Mouse (Mus musculus) heart, embryonic 10.5 days (tissue): ENCODE results near the gene Polrmt. TPM values are rescaled to one million over a fixed set of nuclear protein-coding genes. Genes with fewer than 3 reads are reported as not detected.
A peak's percentile ranks its signal among the peaks of the same experiment; 100 is the strongest.

Experiments
- DNase-seq: peaks from one replicate; pipeline ENCODE4 v3.0.0-alpha.2; 2017; ENCODE audit warnings: low spot score
- H3K27ac ChIP-seq: fragments of 300-500 bp; sonication (generic); 2 replicates; pipeline ENCODE4 v1.5.1; 2016; ENCODE audit warnings: mild to moderate bottlenecking
- H3K27me3 ChIP-seq: fragments of 300-500 bp; sonication (generic); 2 replicates; pipeline ENCODE4 v1.6.1; 2016; ENCODE audit warnings: mild to moderate bottlenecking; ENCODE audit not compliant: poor library complexity, insufficient read depth, severe bottlenecking
- H3K36me3 ChIP-seq: fragments of 300-500 bp; sonication (generic); 2 replicates; pipeline ENCODE4 v1.6.1; 2016; ENCODE audit warnings: mild to moderate bottlenecking, moderate library complexity
- H3K4me1 ChIP-seq: fragments of 300-500 bp; sonication (generic); 2 replicates; pipeline ENCODE4 v1.6.1; 2016; ENCODE audit warnings: mild to moderate bottlenecking
- H3K4me3 ChIP-seq: fragments of 300-500 bp; sonication (generic); 2 replicates; pipeline ENCODE4 v1.5.1; 2016; ENCODE audit warnings: mild to moderate bottlenecking, moderate library complexity
- H3K9me3 ChIP-seq: fragments of 300-500 bp; sonication (generic); 2 replicates; pipeline ENCODE4 v1.6.1; 2016; ENCODE audit warnings: mild to moderate bottlenecking, moderate library complexity
- WGBS: fragments of 180-500 bp; shearing (Covaris S2); methylation state at CpG from one replicate; pipeline ENCODE4 v1.1.7; 2016; 5-methylcytosine and 5-hydroxymethylcytosine counted together
- polyA plus RNA-seq: library from polyadenylated mRNA; unstranded; fragments of >200 nt; fragmentation: Nextera tagmentation; extraction: Ambion mirVana; gene quantifications from 2 replicates; pipeline ENCODE4 v1.2.1, GENCODE M21; 2016

Gene Polrmt
- polyA plus RNA-seq, 1 experiment from 2014 or later: 39.8 TPM

DNA sequence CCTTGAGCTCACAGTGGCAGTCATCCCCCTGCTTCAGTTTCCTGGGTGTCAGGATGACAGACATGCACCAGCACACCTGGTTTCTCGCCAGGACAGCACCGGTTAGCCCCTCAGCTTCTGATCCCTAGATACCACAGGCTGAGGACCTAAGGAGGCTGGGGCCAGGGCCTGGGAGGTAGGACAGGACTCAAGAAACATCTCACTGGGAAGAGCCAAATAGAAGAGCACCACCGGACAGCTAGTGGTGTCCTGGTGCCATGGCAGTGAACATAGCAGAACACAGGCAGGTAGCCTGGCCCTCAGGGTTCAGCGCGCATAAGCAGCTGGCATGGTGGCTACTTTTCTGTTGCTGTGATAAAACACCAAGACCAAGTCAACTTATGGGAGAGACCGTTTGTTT is 47.9 kb downstream of the Polrmt start:
- H3K9me3 ChIP-seq: no peaks in the 10 kb centered on the region
- H3K27me3 ChIP-seq: no peaks in the 10 kb centered on the region
- WGBS: 84% methylated on average over 6 of the region's 6 CpGs
- H3K27ac ChIP-seq: no peak overlapping the region
- H3K4me3 ChIP-seq: no peak overlapping the region
- H3K36me3 ChIP-seq: no peaks in the 10 kb centered on the region
- peaks cover 39% of the 10 kb centered on the region for H3K4me1 ChIP-seq
- no peak for DNase-seq

DNA sequence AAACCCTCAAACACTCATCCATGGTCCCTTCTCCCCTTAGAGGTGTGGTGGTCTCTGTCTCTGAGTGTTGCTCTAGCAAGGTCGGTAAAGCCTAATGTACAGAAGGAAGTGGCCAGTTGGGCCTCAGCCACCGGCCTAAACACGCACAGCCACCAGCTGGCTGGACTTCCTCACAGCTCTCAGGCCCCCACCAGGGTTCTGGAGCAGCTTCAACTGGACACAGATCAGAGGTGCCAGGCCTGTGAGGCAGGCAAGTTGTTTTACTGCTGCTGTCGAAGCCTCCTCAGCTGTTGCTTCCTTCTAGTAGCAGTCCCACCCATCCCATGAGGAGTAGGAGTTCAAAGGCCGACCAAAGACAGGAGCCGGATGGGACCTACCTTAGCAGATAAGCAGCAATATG is 48.5 kb downstream of the Polrmt start:
- H3K27ac ChIP-seq: no peak overlapping the region

DNA sequence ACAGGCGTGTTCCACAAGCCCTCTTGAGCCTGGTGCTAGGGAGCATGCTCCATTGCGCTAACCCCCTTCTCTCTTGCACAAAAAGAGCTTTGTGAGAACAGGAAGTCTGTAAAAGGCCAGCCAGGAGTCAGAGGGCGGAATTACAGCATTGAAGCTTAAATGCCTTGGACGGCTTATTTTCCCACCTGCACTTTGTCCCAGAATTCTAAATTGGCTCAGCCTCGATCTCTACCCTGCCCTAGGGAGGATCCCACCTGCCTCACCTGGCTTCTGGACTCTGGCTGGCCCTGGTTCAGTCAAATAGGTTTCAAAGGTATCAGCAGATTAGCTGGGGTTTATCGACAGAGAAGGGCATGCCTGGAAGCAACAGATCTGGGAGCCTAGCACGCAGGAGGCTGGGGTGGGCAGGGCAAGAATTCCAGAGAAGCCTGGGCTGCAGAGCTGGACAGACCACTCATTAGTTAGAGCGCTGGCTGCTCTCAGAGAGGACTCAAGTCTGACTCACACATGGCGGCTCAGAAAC is 50.2 kb downstream of the Polrmt start:
- peak overlapping the region; percentile 80 for H3K27ac ChIP-seq
- H3K36me3 ChIP-seq: 0 out of 2 replicates have a peak, but pooled peaks cover 7% of the 10 kb centered on the region
- no peaks in the 10 kb centered on the region for H3K9me3 ChIP-seq
- WGBS: 42% methylated on average over 9 of the region's 9 CpGs
- H3K4me1 ChIP-seq: peaks cover 31% of the 10 kb centered on the region
- DNase-seq: peak; percentile 76
- H3K27me3 ChIP-seq: no peaks in the 10 kb centered on the region
- no peak overlapping the region for H3K4me3 ChIP-seq

More for the DNA sequence above, 48.5 kb downstream of the Polrmt start:
- Histone ChIP-seq H3K4me3 (no peak overlapping the region), H3K27me3 (no peaks in the 10 kb centered on the region), H3K9me3 (no peaks in the 10 kb centered on the region), H3K36me3 (no peaks in the 10 kb centered on the region), H3K4me1 (peaks cover 39% of the 10 kb centered on the region)
- no peak for DNase-seq
- 75% methylated on average over 6 of the region's 6 CpGs for WGBS

DNA sequence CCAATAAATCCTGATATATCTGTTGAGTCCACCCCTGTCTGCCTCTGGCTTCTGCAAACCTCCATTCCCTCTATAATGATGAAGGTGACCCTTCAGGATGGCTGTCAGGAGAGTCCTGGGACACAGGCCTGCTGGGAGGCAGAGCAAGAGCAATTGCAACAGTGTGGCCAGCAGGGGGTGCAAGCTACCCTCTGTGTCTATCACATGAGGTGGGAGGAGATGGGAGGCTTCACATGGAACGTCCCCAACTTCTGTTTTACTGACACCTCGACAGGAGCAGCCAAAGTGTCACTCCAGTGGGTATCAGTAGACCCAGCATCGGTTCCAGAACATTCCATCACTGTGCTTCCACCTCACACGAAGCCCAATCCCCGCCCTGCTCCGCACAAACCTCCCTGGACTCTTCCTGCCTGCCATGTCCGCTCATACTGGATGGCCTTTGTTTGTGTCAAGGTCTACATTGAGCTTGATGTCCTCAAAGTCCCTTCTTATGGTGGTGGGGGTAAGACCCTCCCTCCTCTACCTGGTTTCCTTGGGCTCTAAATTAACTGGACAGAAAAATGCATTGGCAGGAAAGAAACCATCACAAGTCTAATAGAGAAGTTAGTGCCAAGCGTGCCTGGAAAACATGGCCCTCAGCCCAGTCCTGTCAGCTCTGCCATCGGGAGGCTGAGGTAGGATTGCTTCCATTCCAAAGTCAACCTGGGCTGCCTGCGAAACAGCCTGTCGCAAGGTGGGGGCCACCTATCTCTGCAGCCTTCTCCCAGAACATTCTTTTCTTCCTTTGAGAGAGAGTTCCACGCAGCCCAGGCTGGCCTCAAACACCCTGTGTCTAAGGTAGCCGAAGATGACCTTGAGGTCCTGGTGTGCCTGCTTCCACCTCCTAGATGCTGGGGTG is 50.9 kb downstream of the Polrmt start:
- H3K27ac ChIP-seq: peak overlapping the region; percentile 80
- WGBS: 64% methylated on average over 13 of the region's 13 CpGs
- peak; percentile 90 for DNase-seq
- H3K27me3 ChIP-seq: no peaks in the 10 kb centered on the region
- H3K4me3 ChIP-seq: no peak overlapping the region
- peaks cover 23% of the 10 kb centered on the region for H3K4me1 ChIP-seq
- 0 out of 2 replicates have a peak, but pooled peaks cover 7% of the 10 kb centered on the region for H3K36me3 ChIP-seq
- H3K9me3 ChIP-seq: no peaks in the 10 kb centered on the region

DNA sequence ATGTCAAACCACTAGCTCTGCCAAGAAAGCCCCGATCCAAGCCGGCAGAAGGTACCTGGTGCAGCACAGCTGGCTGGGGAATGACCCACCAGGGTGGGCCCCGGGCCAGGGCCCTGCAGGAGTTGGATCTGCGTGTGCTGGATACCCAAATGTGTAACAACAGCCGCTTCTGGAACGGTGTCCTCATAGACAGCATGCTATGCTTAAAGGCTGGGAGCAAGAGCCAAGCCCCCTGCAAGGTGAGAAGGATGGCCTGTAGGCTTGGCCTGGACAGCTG is 52.1 kb downstream of the Polrmt start:
- H3K27me3 ChIP-seq: no peaks in the 10 kb centered on the region
- H3K4me3 ChIP-seq: no peak overlapping the region
- H3K4me1 ChIP-seq: peaks cover 20% of the 10 kb centered on the region
- peaks cover 11% of the 10 kb centered on the region for H3K36me3 ChIP-seq
- WGBS: 81% methylated on average over 6 of the region's 6 CpGs
- no peak for DNase-seq
- no peaks in the 10 kb centered on the region for H3K9me3 ChIP-seq
- H3K27ac ChIP-seq: no peak overlapping the region

DNA sequence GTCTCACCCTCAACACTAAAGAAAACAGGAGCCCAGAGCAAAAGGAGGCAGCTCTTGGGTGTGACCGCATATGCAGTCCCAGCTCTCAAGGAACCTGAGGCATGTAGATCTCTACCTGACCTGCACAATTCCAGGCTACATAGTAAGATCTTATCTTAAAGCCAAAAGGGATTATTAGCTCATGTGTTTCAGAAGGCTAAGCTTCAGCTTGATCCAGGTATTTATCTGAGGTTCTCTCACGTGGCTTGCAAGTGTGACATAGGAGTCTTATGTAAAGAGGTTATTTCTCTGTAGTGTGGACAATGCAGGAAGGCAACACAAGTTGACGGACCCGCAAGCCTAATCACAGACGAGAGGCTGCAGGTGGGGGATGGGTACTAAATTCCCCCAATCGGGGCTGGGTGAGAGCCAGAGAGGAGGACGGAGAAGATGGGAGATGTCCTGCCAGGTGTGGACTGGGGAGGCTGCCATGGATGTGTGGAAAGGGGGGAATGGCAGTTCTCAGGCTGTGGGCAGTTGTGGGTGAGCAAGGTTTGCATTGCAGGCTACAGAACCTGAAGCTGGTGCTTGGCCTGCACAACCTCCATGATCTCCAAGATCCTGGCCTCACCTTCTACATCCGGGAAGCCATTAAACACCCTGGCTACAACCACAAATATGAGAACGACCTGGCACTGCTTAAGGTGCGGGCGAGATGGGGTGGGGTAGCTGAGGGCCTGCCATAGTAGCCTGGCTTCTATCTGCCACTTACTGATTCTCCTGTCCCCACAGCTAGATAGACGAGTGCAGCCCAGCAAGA is 52.6 kb downstream of the Polrmt start:
- H3K27me3 ChIP-seq: no peaks in the 10 kb centered on the region
- peaks cover 17% of the 10 kb centered on the region for H3K36me3 ChIP-seq
- no peaks in the 10 kb centered on the region for H3K9me3 ChIP-seq
- H3K27ac ChIP-seq: no peak overlapping the region
- 68% methylated on average over 12 of the region's 12 CpGs for WGBS
- no peak overlapping the region for H3K4me3 ChIP-seq
- no peak for DNase-seq
- H3K4me1 ChIP-seq: peaks cover 20% of the 10 kb centered on the region

DNA sequence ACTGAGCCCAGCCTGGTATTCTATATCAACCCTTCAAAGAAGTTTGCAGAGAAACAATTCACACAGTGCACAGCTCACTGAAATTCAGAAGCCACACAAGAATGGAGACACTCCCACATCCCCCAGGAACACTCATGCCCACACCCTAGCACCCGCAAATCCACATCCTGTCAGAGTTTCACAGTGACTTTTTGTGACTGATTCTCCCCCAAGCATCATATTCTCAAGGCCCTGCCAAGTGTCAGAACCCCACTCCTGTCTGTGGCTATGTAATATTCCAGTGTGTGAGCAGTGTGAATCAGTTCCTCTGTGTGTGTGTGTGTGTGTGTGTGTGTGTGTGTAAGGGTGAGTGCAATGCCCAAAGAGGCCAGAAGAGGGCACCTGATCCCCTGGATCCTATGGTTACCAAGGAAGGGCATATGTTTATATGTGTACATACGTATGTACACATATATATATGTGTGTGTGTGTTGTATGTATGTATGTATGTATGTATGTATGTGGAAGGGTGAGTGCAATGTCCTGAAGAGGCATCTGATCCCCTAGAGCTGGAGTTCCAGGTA is 54.3 kb downstream of the Polrmt start:
- DNase-seq: no peak

DNA sequence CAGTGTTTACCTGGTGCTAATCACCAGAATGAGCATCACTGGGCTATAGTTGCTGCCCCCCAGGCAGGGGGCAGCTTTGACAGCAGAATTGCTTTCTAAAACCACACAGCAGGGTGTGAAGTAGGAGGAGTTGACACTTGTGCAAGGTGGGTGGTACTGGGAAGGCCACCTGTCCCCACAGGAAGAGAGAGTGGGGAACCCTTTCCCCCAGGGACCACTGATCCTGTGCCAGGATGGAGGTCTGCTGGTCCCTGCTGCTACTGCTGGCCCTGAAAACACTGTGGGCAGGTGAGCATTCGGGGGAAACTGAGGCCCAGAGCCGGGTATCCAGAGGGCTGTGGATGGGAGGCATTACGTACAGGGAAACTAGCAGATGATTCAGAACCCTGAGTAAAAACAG is 57.2 kb downstream of the Polrmt start:
- H3K4me1 ChIP-seq: peaks cover 18% of the 10 kb centered on the region
- no peak overlapping the region for H3K27ac ChIP-seq
- DNase-seq: no peak
- peaks cover 63% of the 10 kb centered on the region for H3K36me3 ChIP-seq
- no peak overlapping the region for H3K4me3 ChIP-seq
- no peaks in the 10 kb centered on the region for H3K27me3 ChIP-seq
- H3K9me3 ChIP-seq: no peaks in the 10 kb centered on the region
- 90% methylated on average over 3 of the region's 3 CpGs for WGBS

More for the DNA sequence above, 54.3 kb downstream of the Polrmt start:
- no peaks in the 10 kb centered on the region for H3K9me3 ChIP-seq
- H3K27ac ChIP-seq: no peak overlapping the region
- no peaks in the 10 kb centered on the region for H3K27me3 ChIP-seq
- H3K4me1 ChIP-seq: peaks cover 22% of the 10 kb centered on the region
- H3K4me3 ChIP-seq: no peak overlapping the region
- peaks cover 34% of the 10 kb centered on the region for H3K36me3 ChIP-seq
- WGBS: 94% methylated on average over 2 of the region's 2 CpGs

DNA sequence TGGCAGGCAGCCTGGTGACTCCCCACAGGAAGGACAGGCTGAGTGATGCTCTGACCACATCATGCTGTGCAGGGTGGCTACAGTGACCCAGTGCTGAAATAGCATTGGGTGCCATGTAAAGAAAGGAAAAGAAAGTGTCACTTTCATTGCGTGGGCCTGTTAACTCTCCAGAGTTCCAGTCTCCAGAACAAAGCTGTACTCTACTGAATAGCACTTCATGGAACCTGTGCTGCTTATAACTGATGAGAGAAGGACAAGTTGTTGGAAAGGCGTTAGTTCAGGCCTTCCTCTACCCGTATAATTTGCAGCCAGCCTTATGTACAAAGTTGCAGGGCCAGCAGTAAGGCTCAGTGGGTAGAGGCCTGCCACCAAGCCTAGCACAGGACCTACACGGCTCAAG is 57.7 kb downstream of the Polrmt start, which contains the start of gene Gzmm:
Gzmm (plus strand) TSS at position 301 of the 400 bp plus-strand sequence.
- WGBS: 83% methylated on average over 4 of the region's 4 CpGs
- Histone ChIP-seq H3K36me3 (peaks cover 67% of the 10 kb centered on the region), H3K4me3 (no peak within 1 kb of the TSS), H3K27ac (no peak within 1 kb of the TSS), H3K9me3 (no peaks in the 10 kb centered on the region), H3K4me1 (peaks cover 23% of the 10 kb centered on the region), H3K27me3 (no peaks in the 10 kb centered on the region)
- no peak for DNase-seq

DNA sequence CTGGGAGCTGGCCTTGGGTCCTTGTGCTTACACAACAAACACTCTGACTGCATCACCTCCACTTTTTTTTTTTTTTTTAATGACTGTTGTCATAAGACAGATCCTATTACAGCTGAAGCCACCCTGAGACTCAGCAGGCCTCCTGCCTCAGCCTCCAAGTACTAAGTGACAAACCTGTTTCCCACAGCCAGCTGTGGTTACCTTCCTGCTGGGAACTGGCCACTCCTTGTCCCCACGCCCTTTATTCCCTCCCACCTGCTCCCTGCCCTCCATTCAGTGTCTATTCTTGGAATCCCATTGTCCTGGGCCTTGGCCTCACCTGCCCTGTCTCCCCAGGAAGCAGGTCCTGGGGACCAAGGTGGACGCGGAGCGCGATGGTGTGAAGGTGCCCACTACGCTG is 58.9 kb downstream of the Polrmt start:
- Histone ChIP-seq H3K27ac (no peak overlapping the region), H3K9me3 (no peaks in the 10 kb centered on the region), H3K36me3 (peaks cover 65% of the 10 kb centered on the region), H3K27me3 (no peaks in the 10 kb centered on the region), H3K4me1 (peaks cover 33% of the 10 kb centered on the region), H3K4me3 (no peak overlapping the region)
- 96% methylated on average over 6 of the region's 6 CpGs for WGBS
- DNase-seq: no peak

DNA sequence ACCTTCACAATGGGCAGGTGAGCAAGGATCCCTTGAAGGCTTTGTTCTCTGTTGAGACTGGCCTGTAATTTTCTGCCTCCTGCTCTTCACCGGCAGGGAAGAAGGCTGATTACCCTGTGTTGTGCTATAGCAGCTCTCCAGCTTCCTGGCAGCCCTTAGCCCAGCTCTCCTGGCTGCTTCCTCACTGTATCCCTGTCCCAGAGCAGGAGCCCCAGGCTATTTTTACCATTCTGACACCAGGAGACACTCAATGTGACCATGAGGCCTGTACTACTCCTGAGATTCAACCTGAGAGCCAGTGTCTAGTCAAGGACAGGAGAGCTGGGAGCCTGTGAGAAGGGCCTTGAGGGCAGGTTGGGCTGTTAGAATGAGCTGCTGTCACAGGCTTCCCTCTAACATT is 59.7 kb downstream of the Polrmt start:
- H3K4me1 ChIP-seq: peaks cover 36% of the 10 kb centered on the region
- no peak overlapping the region; the same call in 1 of the 2 replicates for H3K4me3 ChIP-seq
- DNase-seq: no peak
- H3K9me3 ChIP-seq: no peaks in the 10 kb centered on the region
- no peaks in the 10 kb centered on the region for H3K27me3 ChIP-seq
- 81% methylated on average over 1 of the region's 1 CpGs for WGBS
- H3K36me3 ChIP-seq: peaks cover 60% of the 10 kb centered on the region
- peak overlapping the region; percentile 43; the same call in 1 of the 2 replicates for H3K27ac ChIP-seq

DNA sequence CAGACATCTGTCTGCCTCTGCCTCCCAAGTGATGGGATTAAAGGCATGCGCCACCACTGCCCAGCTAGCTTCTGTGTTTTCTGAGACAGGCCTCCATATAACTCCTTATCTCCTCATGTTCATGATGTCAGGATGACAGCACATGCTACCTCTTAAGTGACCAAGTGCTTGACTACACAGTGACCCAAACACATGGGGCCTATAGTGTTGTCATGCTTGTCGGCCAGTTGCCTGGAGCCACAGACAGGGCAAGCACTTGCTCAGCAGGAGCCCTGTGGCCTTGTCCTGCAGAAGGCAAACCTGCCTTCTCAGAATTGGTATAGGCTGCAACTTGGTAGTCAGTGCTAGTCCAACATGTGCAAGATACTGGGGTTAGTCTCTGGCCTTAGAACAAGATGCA is 60.2 kb downstream of the Polrmt start:
- no peak for DNase-seq
- H3K27ac ChIP-seq: peak overlapping the region; percentile 43; the same call in 1 of the 2 replicates
- H3K27me3 ChIP-seq: no peaks in the 10 kb centered on the region
- no peaks in the 10 kb centered on the region for H3K9me3 ChIP-seq
- H3K36me3 ChIP-seq: peaks cover 60% of the 10 kb centered on the region
- WGBS: 89% methylated on average over 2 of the region's 2 CpGs
- no peak overlapping the region for H3K4me3 ChIP-seq
- peaks cover 40% of the 10 kb centered on the region for H3K4me1 ChIP-seq
